Mouse (Mus musculus): ENCODE results near the gene Kdm4a. TPM values are rescaled to one million over a fixed set of nuclear protein-coding genes. Genes with fewer than 3 reads are reported as not detected.

Gene Kdm4a
- polyA plus RNA-seq (2015; fragmentation: Nextera tagmentation; extraction: Ambion mirVana) = 16.9 and 22.3 TPM in 2 replicates

DNA sequence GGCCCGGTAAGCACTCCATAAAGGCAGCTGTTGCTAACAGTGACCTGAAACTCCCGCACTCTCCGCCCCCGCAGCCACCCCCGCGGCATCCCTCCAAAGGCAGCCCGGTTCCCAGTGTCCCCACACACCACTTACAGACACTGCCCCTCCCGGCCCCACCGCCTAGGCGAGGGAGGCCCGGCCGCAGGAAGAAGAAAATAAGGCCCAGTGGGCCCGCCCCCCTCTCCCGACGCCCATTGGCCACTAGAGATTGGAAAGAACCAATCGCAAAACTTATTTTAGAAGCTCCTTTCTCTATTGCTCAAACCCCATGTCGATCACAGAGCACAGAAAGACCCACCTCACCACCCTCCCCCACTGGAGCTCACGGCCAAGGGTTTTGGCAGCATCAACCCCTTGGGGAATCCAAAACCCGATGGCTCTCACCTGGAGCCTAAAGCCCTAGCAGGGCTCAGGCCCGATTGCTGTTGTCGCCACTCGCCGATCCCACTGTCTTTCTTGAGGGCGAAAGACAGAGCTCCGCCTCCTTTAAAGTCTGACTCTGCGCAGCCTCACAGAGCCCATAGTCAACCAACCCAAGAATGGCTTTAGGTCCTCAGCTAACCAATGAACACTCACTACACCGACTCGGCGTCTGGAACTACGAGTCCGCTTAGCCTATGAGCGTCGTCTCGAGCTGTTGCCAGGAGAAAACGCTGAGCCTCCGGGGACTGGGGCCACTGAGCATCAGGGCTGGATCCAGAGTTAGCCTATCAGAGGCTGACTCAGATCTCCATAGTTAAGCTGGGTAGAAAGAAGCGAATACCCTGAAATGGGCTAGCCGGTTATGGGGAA, at the start of gene Kdm4a:
Gene Kdm4a (minus strand): TSS at position 577 of the 834 bp plus-strand sequence.

DNA sequence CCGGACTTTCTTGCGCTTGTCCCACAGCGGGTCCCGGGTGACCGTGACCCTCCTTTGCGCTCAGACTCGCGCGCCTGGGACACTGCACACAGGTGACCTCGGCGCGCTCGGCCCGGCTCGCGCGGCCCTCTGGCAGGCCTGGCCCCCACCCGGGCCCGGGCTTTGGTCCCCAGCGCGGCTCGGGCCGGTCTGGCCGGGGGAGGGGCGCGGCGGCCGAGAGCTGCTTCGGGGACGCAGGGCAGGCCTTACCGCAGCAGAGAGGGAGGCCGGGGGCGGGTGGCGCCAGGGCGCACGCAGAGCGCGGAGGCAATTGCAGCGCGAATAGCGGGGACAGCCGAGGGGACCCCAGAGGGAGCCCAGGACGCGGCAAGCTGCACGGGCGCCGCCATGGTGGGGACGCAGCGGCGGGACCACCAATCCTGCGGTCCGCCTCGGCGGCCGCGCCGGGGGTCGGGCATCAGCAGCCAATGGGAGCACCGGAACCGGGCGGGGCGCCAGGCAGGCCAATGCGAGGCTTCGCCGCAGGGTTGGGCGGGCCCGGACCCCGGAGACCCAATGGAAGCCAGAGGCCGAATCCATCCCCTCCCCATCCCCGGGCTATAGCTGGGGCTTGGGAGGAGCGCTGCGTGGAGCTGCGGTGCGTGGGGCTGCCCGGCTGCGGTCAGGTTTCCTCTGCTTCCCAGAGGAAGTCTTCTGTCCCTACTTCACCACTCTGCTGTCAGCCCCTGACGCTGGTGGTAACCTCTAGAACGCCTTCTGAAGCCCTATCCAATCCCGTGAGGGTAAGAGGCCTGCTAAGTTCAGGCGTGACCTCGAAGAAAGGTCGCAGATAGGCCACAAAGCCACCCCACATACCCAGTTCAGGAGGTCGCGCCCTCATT, 45.1 kb downstream of the Kdm4a start, which contains the start of gene St3gal3:
Gene St3gal3 (minus strand): TSS at position 430 of the 881 bp plus-strand sequence.

Small RNA genes within 50 kb of the gene (microRNA-seq; reads per million reads assigned to microRNA genes)
- gene Mir7226 (ENCODE audit: borderline replicate concordance, insufficient number of aligned reads) = 1.8 reads per million

Other genes with a start within 250 kb of the Kdm4a start
- gene St3gal3, start 45.1 kb downstream of the Kdm4a start, polyA plus RNA-seq (2015; fragmentation: Nextera tagmentation; extraction: Ambion mirVana) = 7.4 and 8.7 TPM in 2 replicates
- 17.8 and 20.9 TPM in 2 replicates for gene Ptprf, start 111.4 kb upstream of the Kdm4a start, polyA plus RNA-seq (2015; fragmentation: Nextera tagmentation; extraction: Ambion mirVana)
- 2.5 and 3.0 TPM in 2 replicates for gene Szt2, start 229.2 kb upstream of the Kdm4a start, polyA plus RNA-seq (2015; fragmentation: Nextera tagmentation; extraction: Ambion mirVana)
- gene Med8, start 229.3 kb upstream of the Kdm4a start, polyA plus RNA-seq (2015; fragmentation: Nextera tagmentation; extraction: Ambion mirVana) = 52.4 and 78.9 TPM in 2 replicates
- 62.9 and 106 TPM in 2 replicates for gene Elovl1, start 248.1 kb upstream of the Kdm4a start, polyA plus RNA-seq (2015; fragmentation: Nextera tagmentation; extraction: Ambion mirVana)

Data from adrenal gland, postnatal 0 days (tissue).